Mouse (Mus musculus): ENCODE measurements around the gene C2cd5.

DNA sequence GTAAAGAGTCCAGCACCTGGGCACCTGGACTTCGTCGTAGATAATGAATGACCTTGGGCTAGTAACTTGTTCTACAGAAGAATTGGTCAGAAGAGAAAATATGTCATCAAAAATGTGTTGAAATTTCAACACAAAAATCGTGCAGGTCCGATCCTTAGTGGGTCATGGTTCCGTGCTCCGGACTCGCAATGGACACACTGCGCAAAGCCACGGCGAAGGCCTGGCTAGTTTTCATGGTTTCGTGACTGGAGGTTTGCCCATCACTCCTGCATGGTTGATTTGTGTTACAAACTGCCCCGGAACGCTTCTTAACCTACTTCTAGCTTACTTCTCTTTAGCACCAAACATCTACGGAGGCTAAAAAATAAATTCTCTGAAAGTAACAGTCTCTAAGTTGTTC, 137.1 kb downstream of the C2cd5 start:
- TF ChIP-seq CTCF (IDR thresholded peaks at IDR 0.05; ENCODE audit: extremely low read depth, insufficient read depth, low read length): no peak
- TF ChIP-seq POLR2A (IDR thresholded peaks at IDR 0.05; ENCODE audit: extremely low read depth, insufficient read depth, low read length): no peak
